Mouse (Mus musculus): ENCODE data around the gene Actn4. TPM values are rescaled to one million over a fixed set of nuclear protein-coding genes. Genes with fewer than 3 reads are reported as not detected.

Gene Actn4
- polyA plus RNA-seq, 1 experiment from 2014 or later = 166 TPM

- WGBS (ENCODE audit: insufficient replicate concordance) = 74% methylated on average over 1 of the region's 1 CpGs
- H3K4me2 ChIP-seq = no peak overlapping the region
- ATAC-seq = no peak
- H3K27ac ChIP-seq = peak overlapping the region; percentile 84
- peak overlapping the region; percentile 15; the same call in 1 of the 2 replicates for H3K9ac ChIP-seq
- H3K36me3 ChIP-seq = peaks cover 43% of the 10 kb centered on the region
- no peak overlapping the region for H3K4me3 ChIP-seq
- H3K9me3 ChIP-seq (replicated peaks) = no peaks in the 10 kb centered on the region
- H3K4me1 ChIP-seq = peaks cover 100% of the 10 kb centered on the region
- no peaks in the 10 kb centered on the region for H3K27me3 ChIP-seq (replicated peaks)
Measured at GRCm38 (mm10) chr7:28956270-28956669, 5.9 kb downstream of the Actn4 start.

DNA sequence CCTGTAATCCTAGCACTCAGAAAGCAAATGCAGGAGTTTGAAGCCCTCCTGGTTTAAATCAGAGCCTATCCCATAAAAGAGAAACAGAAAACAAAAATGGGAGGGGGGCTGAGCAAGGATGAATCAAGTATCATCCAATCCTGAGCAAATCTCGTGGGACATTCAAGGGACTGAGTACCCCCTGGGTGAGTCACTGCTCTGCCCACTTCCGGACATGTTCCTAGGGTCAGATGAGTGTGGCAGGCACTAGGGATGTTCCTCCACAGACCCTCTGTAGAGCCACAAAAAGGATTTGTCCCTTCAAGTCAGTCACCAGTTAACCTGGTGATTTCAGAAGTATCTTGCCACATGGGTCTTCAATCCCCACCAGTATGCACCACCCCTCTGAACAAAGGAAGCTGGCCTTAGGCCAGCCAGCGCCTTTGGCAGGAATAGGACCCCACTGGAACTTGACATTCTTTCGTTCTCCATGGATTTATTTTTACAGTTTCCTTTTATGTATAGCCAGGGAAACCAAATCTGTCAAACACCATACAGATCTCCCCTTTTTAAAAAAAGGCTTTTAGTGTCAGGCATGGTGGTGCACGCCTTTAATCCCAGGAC, 6.7 kb downstream of the Actn4 start:
- WGBS (ENCODE audit: insufficient replicate concordance) = 74% methylated on average over 5 of the region's 5 CpGs
- Histone ChIP-seq H3K36me3 (peaks cover 51% of the 10 kb centered on the region), H3K9me3 (replicated peaks) (no peaks in the 10 kb centered on the region), H3K4me3 (no peak overlapping the region), H3K27ac (peak overlapping the region; percentile 84), H3K4me1 (peaks cover 100% of the 10 kb centered on the region), H3K9ac (peak overlapping the region; percentile 37; the same call in 1 of the 2 replicates), H3K4me2 (no peak overlapping the region), H3K27me3 (replicated peaks) (no peaks in the 10 kb centered on the region)
- no peak for ATAC-seq

- Histone ChIP-seq H3K4me3 (no peak overlapping the region), H3K36me3 (peaks cover 55% of the 10 kb centered on the region), H3K9me3 (replicated peaks) (no peaks in the 10 kb centered on the region), H3K4me2 (peak overlapping the region; percentile 63), H3K27ac (peak overlapping the region; percentile 84), H3K27me3 (replicated peaks) (no peaks in the 10 kb centered on the region), H3K9ac (peak overlapping the region; percentile 37; the same call in 1 of the 2 replicates), H3K4me1 (peaks cover 100% of the 10 kb centered on the region)
- ATAC-seq = no peak
- WGBS (ENCODE audit: insufficient replicate concordance) = 77% methylated on average over 4 of the region's 4 CpGs
Measured at GRCm38 (mm10) chr7:28954773-28955172, 7.4 kb downstream of the Actn4 start.

DNA sequence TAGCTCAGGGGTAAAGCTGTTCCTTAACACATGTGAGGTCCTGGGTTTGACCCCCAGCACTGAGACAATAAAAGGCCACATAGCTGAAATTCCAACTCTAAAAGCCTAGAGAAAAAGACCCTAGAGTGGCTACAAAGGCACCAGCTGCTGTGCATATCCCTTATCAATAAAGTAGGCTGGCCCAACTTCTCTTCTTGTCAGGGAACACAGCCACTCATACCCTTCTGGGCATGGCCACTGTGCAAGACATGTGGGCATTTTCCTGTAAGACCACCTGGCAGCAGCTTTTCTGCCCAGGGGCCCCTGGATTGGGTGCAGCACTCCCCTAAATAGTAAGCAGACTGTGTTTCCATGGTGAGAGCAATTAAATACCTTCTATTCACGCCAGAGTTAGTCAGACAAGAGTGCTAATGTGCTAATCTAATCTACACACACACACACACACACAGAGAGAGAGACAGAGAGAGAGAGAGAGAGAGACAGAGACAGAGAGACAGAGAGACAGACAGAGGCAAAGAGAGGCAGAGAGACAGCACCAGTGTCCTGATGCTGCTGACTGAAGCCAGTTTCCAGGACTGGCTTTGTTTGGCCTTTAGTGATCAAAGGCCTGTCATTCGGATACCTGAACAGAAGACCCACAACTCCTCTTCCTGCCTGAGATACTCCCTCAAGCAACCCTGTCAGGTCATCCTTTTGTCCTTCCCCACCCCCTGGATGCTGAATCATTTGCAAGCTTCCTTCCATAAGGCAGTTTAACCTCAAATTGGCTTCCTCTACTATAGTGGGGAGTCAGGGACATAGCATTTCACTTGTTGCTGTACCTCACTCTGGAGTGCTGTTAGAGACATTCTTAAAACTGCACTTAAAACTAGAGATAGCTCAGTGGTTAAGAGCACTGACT, 8.4 kb downstream of the Actn4 start:
- 17% methylated on average over 2 of the region's 2 CpGs for WGBS (ENCODE audit: insufficient replicate concordance)
- peak overlapping the region; percentile 56 for H3K9ac ChIP-seq
- peak overlapping the region; percentile 84 for H3K27ac ChIP-seq
- H3K4me1 ChIP-seq = peaks cover 100% of the 10 kb centered on the region
- peak; percentile 92 for ATAC-seq
- H3K4me2 ChIP-seq = peak overlapping the region; percentile 63
- H3K4me3 ChIP-seq = peak overlapping the region; percentile 23
- no peaks in the 10 kb centered on the region for H3K9me3 ChIP-seq (replicated peaks)
- H3K36me3 ChIP-seq = peaks cover 64% of the 10 kb centered on the region
- H3K27me3 ChIP-seq (replicated peaks) = no peaks in the 10 kb centered on the region

GRCm38 (mm10) chr7:28952786-28953185, 9.4 kb downstream of the Actn4 start:
- H3K27me3 ChIP-seq (replicated peaks) = no peaks in the 10 kb centered on the region
- WGBS (ENCODE audit: insufficient replicate concordance) = 50% methylated on average over 3 of the region's 3 CpGs
- ATAC-seq = no peak
- peaks cover 100% of the 10 kb centered on the region for H3K4me1 ChIP-seq
- peak overlapping the region; percentile 63 for H3K4me2 ChIP-seq
- peak overlapping the region; percentile 56 for H3K9ac ChIP-seq
- no peaks in the 10 kb centered on the region for H3K9me3 ChIP-seq (replicated peaks)
- H3K4me3 ChIP-seq = no peak overlapping the region
- H3K36me3 ChIP-seq = peaks cover 73% of the 10 kb centered on the region
- H3K27ac ChIP-seq = peak overlapping the region; percentile 84

GRCm38 (mm10) chr7:28951764-28952163, 10.4 kb downstream of the Actn4 start:
- H3K9ac ChIP-seq = peak overlapping the region; percentile 3; the same call in 1 of the 2 replicates
- no peak overlapping the region for H3K4me2 ChIP-seq
- H3K4me1 ChIP-seq = peaks cover 100% of the 10 kb centered on the region
- peak overlapping the region; percentile 84 for H3K27ac ChIP-seq
- no peaks in the 10 kb centered on the region for H3K27me3 ChIP-seq (replicated peaks)
- H3K4me3 ChIP-seq = no peak overlapping the region
- H3K9me3 ChIP-seq (replicated peaks) = no peaks in the 10 kb centered on the region
- H3K36me3 ChIP-seq = peaks cover 73% of the 10 kb centered on the region
- 82% methylated on average over 2 of the region's 2 CpGs for WGBS (ENCODE audit: insufficient replicate concordance)
- no peak for ATAC-seq

GRCm38 (mm10) chr7:28950346-28951037, 11.6 kb downstream of the Actn4 start:
- ATAC-seq = no peak
- H3K27ac ChIP-seq = peak overlapping the region; percentile 84; the same call in 1 of the 2 replicates
- H3K9me3 ChIP-seq (replicated peaks) = no peaks in the 10 kb centered on the region
- peaks cover 67% of the 10 kb centered on the region for H3K36me3 ChIP-seq
- no peak overlapping the region for H3K4me3 ChIP-seq
- no peaks in the 10 kb centered on the region for H3K27me3 ChIP-seq (replicated peaks)
- no peak overlapping the region for H3K4me2 ChIP-seq
- WGBS (ENCODE audit: insufficient replicate concordance) = 84% methylated on average over 10 of the region's 10 CpGs
- no peak overlapping the region for H3K9ac ChIP-seq
- H3K4me1 ChIP-seq = peaks cover 100% of the 10 kb centered on the region

DNA sequence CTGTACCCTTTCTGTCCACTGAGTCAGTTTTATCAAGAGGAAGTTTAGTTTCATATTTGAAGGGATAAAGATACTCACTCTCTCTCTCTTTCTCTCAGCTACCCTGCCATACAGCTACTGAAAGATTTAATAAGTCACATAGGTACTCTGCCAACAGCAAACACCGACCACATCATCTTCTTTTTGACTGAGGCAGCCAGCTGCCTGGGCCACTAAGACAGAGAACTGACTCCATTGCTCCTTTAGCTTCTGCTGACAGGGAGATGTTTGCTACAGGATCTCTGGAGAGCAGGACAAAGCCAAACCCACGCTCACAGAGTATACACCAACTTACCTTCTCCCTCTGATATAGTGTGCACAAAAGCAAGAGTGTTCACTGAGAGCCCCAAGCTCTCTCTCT, 12.8 kb downstream of the Actn4 start:
- Histone ChIP-seq H3K27ac (0 out of 2 replicates have a peak overlapping the region, but pooled peaks have one; percentile 12), H3K9ac (no peak overlapping the region; the same call in 1 of the 2 replicates), H3K36me3 (peaks cover 60% of the 10 kb centered on the region), H3K9me3 (replicated peaks) (no peaks in the 10 kb centered on the region), H3K4me2 (no peak overlapping the region), H3K27me3 (replicated peaks) (no peaks in the 10 kb centered on the region), H3K4me3 (no peak overlapping the region), H3K4me1 (peaks cover 100% of the 10 kb centered on the region)
- 79% methylated on average over 2 of the region's 2 CpGs for WGBS (ENCODE audit: insufficient replicate concordance)
- ATAC-seq = no peak

DNA sequence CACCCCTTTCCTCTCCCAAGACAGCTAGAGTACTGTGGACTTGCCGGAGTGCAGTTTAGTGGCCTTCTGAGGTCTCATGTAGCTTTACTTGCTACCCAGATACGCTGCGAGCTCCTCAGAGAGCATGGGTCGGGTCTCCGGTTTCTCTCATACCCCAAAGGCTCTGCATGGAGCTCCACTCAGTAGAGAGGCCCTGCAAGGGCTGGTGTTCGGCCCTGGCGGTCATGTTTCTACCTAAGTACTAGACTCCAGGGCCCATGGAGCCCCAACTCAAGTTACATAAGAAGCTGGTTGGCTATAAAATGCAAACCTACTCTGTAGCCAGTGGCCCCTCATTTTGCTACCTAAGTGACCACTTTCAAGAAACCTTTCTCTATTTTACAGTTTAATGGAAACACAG, 13.4 kb downstream of the Actn4 start:
- WGBS (ENCODE audit: insufficient replicate concordance) = 88% methylated on average over 7 of the region's 7 CpGs
- no peaks in the 10 kb centered on the region for H3K27me3 ChIP-seq (replicated peaks)
- peaks cover 58% of the 10 kb centered on the region for H3K36me3 ChIP-seq
- H3K9me3 ChIP-seq (replicated peaks) = no peaks in the 10 kb centered on the region
- no peak overlapping the region for H3K4me2 ChIP-seq
- no peak overlapping the region; the same call in 1 of the 2 replicates for H3K9ac ChIP-seq
- peaks cover 100% of the 10 kb centered on the region for H3K4me1 ChIP-seq
- ATAC-seq = no peak
- H3K27ac ChIP-seq = peak overlapping the region; percentile 43
- no peak overlapping the region for H3K4me3 ChIP-seq

- peak; percentile 60 for ATAC-seq
- Histone ChIP-seq H3K9me3 (replicated peaks) (no peaks in the 10 kb centered on the region), H3K4me2 (peak overlapping the region; percentile 26; the same call in 1 of the 2 replicates), H3K27me3 (replicated peaks) (no peaks in the 10 kb centered on the region), H3K27ac (peak overlapping the region; percentile 75), H3K4me3 (no peak overlapping the region), H3K9ac (peak overlapping the region; percentile 40; the same call in 1 of the 2 replicates), H3K4me1 (peaks cover 99% of the 10 kb centered on the region), H3K36me3 (peaks cover 63% of the 10 kb centered on the region)
- 4% methylated on average over 1 of the region's 1 CpGs for WGBS (ENCODE audit: insufficient replicate concordance)
Measured at GRCm38 (mm10) chr7:28946271-28946610, 15.9 kb downstream of the Actn4 start.

DNA sequence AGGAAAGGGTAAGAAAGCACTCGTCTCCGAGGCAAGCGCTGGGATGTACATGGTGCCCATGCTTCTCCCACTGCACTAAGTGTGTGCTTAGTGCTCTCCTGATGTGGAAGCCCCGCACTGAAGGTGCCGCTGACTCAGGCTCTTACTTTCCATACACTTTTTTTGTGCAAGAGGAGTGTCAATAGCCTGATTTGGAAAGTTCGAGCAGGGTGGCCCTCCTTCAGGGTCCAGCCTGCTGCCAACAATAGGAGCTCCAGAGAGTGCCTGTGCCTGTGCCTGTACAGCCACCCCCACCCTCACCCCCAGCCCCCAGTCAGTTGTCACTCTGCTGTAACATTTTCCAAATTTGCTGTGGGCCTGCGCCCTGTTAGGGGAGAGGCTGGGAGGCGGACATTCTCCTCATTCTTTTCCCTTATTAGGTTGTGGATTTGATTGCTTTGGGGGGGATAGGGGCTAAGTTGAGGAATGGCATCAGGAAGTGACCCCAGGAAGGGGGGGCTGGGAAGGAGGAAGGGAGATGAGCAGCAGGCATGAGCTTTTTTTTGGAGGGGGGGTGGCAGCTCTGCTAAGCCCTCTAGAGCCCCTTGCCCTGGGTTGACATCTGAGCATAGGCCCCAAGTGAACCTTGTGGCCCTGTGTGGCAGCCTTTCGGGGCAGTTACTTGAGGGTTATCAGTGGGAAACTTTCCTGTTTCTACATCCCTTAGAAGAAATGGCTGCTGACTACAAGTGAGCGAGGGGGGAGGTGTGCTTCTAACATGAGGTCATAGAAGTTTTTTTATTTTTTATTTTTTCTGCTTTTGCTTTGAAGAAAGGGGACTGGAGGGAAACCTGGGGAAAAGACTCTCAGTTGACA, 16.5 kb downstream of the Actn4 start:
- WGBS (ENCODE audit: insufficient replicate concordance) = 51% methylated on average over 10 of the region's 10 CpGs
- no peaks in the 10 kb centered on the region for H3K9me3 ChIP-seq (replicated peaks)
- H3K4me2 ChIP-seq = peak overlapping the region; percentile 26; the same call in 1 of the 2 replicates
- peaks cover 58% of the 10 kb centered on the region for H3K36me3 ChIP-seq
- H3K9ac ChIP-seq = no peak overlapping the region
- H3K4me3 ChIP-seq = no peak overlapping the region
- no peaks in the 10 kb centered on the region for H3K27me3 ChIP-seq (replicated peaks)
- peak; percentile 31; the same call in 1 of the 2 replicates for ATAC-seq
- peak overlapping the region; percentile 75 for H3K27ac ChIP-seq
- peaks cover 98% of the 10 kb centered on the region for H3K4me1 ChIP-seq

Data from liver, embryonic 12.5 days (tissue).